Mouse (Mus musculus) erythroblast, embryonic 14.5 days (primary cell): ENCODE measurements around the gene Zfp467. TPM values are rescaled to one million over a fixed set of nuclear protein-coding genes. Genes with fewer than 3 reads are reported as not detected.
A peak's percentile ranks its signal among the peaks of the same experiment; 100 is the strongest.

ENCODE experiments used
- H3K27me3 ChIP-seq: 2 replicates; pipeline ENCODE4 v1.6.1; 2012; ENCODE audit warnings: inconsistent platforms; ENCODE audit not compliant: control insufficient read depth
- H3K36me3 ChIP-seq: 2 replicates; pipeline ENCODE4 v1.6.1; 2012; ENCODE audit warnings: mild to moderate bottlenecking, inconsistent platforms; ENCODE audit not compliant: control insufficient read depth
- H3K4me1 ChIP-seq: 2 replicates; pipeline ENCODE4 v1.6.1; 2012; ENCODE audit warnings: inconsistent platforms; ENCODE audit not compliant: control insufficient read depth
- H3K4me3 ChIP-seq: replicated peaks from 2 replicates; pipeline ENCODE3; 2012; ENCODE audit warnings: moderate library complexity, mild to moderate bottlenecking, inconsistent platforms
- H3K9me3 ChIP-seq: 2 replicates; pipeline ENCODE4 v1.6.1; 2012; ENCODE audit warnings: low read length, inconsistent platforms, mixed read lengths; ENCODE audit not compliant: control insufficient read depth
- GATA1 ChIP-seq: IDR thresholded peaks from 2 replicates; pipeline ENCODE4 v1.6.1; 2012; ENCODE audit warnings: low read length, inconsistent platforms, mixed read lengths
- TAL1 ChIP-seq: IDR thresholded peaks from 3 replicates; pipeline ENCODE4 v1.6.1; 2012; ENCODE audit warnings: low read length, inconsistent platforms, mixed read lengths
- polyA plus RNA-seq: library from polyadenylated mRNA; stranded (reverse); fragments of >175 nt; gene quantifications from 2 replicates; pipeline ENCODE4 v1.2.3, GENCODE M21; 2012

Zfp467 gene
- polyA plus RNA-seq, 1 experiment: 0.07 TPM

DNA sequence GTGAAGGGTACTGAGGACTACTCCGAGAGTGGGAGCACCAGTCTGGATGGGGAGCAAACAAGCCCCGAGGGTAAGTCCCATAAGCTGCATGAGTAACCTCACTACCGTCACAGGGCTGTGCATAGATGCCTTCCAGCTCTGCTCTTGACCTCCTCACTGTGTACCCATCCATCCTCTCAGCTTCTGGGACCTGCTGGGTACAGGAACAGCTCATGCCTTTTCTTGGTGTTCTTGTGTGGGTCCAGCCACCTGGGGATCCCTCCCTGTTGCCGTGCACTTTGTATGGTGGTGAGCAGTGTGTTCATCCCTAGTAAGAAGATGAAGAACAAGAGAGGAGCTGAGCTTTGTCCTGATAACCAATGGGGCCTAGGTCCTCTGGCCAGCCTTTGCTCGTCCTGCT lies 41.6 kb downstream of the Zfp467 start:
- Histone ChIP-seq H3K4me1 (no peaks in the 10 kb centered on the region), H3K27me3 (no peaks in the 10 kb centered on the region), H3K36me3 (no peaks in the 10 kb centered on the region; the same call in 1 of the 2 replicates), H3K9me3 (no peaks in the 10 kb centered on the region), H3K4me3 (no peak overlapping the region)
- TF ChIP-seq GATA1 (no peak), TAL1 (no peak)

GRCm38 (mm10) chr6:48399906-48400305 lies 45.7 kb downstream of the Zfp467 start:
- H3K4me3 ChIP-seq: no peak overlapping the region
- no peak for TF ChIP-seq GATA1
- no peaks in the 10 kb centered on the region; the same call in 1 of the 2 replicates for H3K36me3 ChIP-seq
- H3K9me3 ChIP-seq: no peaks in the 10 kb centered on the region
- no peaks in the 10 kb centered on the region for H3K27me3 ChIP-seq
- H3K4me1 ChIP-seq: peaks cover 10% of the 10 kb centered on the region

DNA sequence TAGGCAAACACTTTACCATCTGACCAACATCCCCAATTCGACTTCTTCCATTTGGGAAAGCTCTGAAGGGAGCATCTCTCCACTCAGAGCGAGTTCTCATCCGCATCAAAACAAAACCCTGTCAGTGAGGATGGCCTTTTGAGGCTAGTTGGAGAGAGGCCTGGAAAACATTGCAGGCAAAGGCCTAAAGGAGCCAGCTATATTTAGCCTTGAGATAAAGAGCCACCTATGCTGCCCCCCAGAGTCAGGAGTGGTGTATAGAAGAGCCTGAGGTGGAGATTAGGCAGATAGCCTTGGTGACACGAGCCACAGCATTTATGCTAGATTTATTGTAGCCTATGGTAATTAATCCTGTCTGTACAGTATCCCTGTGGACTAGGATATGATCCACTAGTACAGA lies 48.3 kb downstream of the Zfp467 start:
- peaks cover 10% of the 10 kb centered on the region for H3K4me1 ChIP-seq
- no peaks in the 10 kb centered on the region for H3K27me3 ChIP-seq
- H3K36me3 ChIP-seq: no peaks in the 10 kb centered on the region
- TF ChIP-seq GATA1: no peak
- no peak for TF ChIP-seq TAL1
- H3K9me3 ChIP-seq: no peaks in the 10 kb centered on the region
- no peak overlapping the region for H3K4me3 ChIP-seq

DNA sequence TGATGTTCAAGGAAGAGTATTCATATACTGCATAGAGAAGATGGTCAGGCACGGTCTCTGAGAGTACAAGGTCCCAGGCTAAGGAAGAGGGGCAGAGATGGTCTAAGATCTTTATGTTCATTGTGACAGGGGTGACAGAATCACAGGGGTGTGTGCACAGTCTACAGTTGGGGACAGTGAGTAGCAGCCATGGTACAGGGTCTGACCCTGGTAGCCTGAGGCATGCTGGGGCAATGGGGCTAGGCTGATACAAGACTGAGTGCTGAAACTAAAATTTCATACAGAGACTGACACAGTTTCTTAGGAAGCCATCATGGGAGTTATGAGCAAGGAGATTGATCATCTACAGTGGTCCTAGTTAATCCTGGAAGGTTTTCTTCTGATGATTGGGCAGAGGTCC lies 48.9 kb downstream of the Zfp467 start:
- Histone ChIP-seq H3K36me3 (no peaks in the 10 kb centered on the region), H3K4me1 (peaks cover 10% of the 10 kb centered on the region), H3K27me3 (no peaks in the 10 kb centered on the region), H3K4me3 (no peak overlapping the region), H3K9me3 (no peaks in the 10 kb centered on the region)
- TF ChIP-seq TAL1: no peak
- no peak for TF ChIP-seq GATA1

DNA sequence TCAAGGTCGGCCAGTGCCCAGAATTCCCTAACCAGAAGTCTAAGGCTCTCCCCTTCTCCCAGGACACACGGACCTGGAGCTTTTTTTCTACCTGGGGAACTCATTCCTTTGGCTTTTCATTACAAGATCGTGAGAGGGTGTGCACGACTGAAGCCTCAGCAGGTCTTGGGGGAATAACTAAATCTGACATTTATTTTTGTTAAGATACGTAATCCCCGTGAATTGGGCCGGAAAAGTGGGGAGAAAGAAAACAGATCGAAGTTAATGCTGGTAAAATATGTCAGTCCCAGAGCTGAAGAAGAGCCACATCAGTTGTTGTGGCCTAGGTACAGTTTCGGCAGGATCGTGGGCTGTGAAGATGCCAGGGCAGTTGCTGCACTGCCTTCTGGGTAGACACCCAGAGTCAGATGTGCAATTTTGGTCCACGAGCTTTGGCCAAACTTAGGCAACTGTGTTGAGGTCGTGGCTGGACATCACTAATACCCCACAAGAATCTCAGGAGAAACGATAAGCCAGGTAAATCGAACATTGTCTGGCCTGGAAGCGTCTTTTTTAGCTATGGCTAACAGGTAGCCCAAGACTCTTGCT lies 49.5 kb downstream of the Zfp467 start:
- TF ChIP-seq GATA1 (no peak), TAL1 (no peak)

GRCm38 (mm10) chr6:48395105-48396007 lies 50.3 kb downstream of the Zfp467 start, which contains the start of gene Krba1:
Gene Krba1, plus strand, starts transcription at chr6:48395586.
- TF ChIP-seq TAL1: no peak
- no peak for TF ChIP-seq GATA1
- Histone ChIP-seq H3K4me3 (peak within 1 kb of the TSS; percentile 72), H3K9me3 (no peaks in the 10 kb centered on the region), H3K27me3 (no peaks in the 10 kb centered on the region), H3K36me3 (no peaks in the 10 kb centered on the region), H3K4me1 (peaks cover 10% of the 10 kb centered on the region)

More for the DNA sequence above, 49.5 kb downstream of the Zfp467 start:
- Histone ChIP-seq H3K36me3 (no peaks in the 10 kb centered on the region), H3K4me3 (peak overlapping the region; percentile 72), H3K27me3 (no peaks in the 10 kb centered on the region), H3K9me3 (no peaks in the 10 kb centered on the region), H3K4me1 (peaks cover 10% of the 10 kb centered on the region)

DNA sequence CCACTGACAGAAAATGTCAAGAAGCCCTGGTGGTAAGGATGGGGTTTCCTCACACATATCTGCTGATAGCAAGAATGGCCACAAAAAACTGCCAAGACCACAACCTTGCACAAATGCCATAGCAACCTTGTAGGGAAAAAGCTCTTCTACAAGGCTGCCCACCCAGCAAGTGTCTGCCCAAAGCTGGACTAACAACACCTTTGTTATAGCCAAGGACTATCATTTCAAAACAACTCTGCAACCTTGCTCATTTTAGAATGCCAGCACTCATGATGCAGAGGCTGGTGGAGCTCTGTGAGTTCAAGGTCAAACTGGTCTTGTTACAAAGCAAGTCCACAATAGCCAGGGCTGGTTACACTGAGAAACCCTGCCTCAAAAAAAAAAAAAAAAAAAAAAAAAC lies 51.8 kb downstream of the Zfp467 start:
- H3K27me3 ChIP-seq: no peaks in the 10 kb centered on the region
- H3K4me1 ChIP-seq: peaks cover 10% of the 10 kb centered on the region
- no peak overlapping the region for H3K4me3 ChIP-seq
- H3K36me3 ChIP-seq: no peaks in the 10 kb centered on the region
- TF ChIP-seq TAL1 (no peak), GATA1 (no peak)
- H3K9me3 ChIP-seq: no peaks in the 10 kb centered on the region

DNA sequence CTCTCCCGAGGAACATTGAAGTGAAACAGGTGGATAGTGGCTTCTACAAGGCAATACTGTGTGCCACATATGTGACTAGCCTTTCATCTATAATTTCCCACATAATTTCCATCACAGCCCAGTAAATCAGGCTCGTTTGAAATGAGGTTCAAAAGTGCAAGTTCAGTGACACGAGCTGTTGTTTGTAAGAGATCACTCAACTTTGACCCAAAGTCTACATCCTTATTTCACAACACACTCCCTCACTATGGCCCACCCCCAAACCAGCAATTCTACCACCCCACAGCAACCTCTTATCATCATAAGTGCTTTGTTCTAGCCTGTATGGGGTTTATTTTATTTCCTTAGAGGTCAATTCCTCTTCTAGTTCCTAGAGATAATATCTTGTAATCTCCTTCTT lies 57.4 kb downstream of the Zfp467 start:
- H3K9me3 ChIP-seq: no peaks in the 10 kb centered on the region
- no peak for TF ChIP-seq TAL1
- TF ChIP-seq GATA1: no peak
- H3K27me3 ChIP-seq: no peaks in the 10 kb centered on the region
- no peaks in the 10 kb centered on the region for H3K4me1 ChIP-seq
- H3K36me3 ChIP-seq: no peaks in the 10 kb centered on the region
- H3K4me3 ChIP-seq: no peak overlapping the region

Other genes starting within 250 kb of the Zfp467 start
- gene Krba1, start 50.2 kb downstream of the Zfp467 start, polyA plus RNA-seq: 0.06 and 0.11 TPM in 2 replicates
- not detected in 2 replicates for gene Sspo, start 2.4 kb upstream of the Zfp467 start, polyA plus RNA-seq
- 0.06 TPM in 1 of 2 replicates, not detected in the other for gene Atp6v0e2, start 91.8 kb upstream of the Zfp467 start, polyA plus RNA-seq
- 0.05 and 0.27 TPM in 2 replicates for gene Lrrc61, start 109.0 kb upstream of the Zfp467 start, polyA plus RNA-seq
- gene Rarres2, start 127.0 kb upstream of the Zfp467 start, polyA plus RNA-seq: 0.07 TPM in 1 of 2 replicates, not detected in the other
- gene Gm45021, start 143.8 kb upstream of the Zfp467 start, polyA plus RNA-seq: not detected in 2 replicates
- gene Repin1, start 148.1 kb upstream of the Zfp467 start, polyA plus RNA-seq: 0.06 and 0.15 TPM in 2 replicates
- not detected in 2 replicates for gene Gm44965, start 148.1 kb upstream of the Zfp467 start, polyA plus RNA-seq
- gene Zfp775, start 156.2 kb upstream of the Zfp467 start, polyA plus RNA-seq: 0.03 TPM in 2 replicates
- gene AI854703, start 180.9 kb upstream of the Zfp467 start, polyA plus RNA-seq: 0.02 TPM in 1 of 2 replicates, not detected in the other
- not detected in 2 replicates for gene Gimap8, start 201.4 kb upstream of the Zfp467 start, polyA plus RNA-seq
- gene Gimap9, start 230.3 kb upstream of the Zfp467 start, polyA plus RNA-seq: 0.05 TPM in 1 of 2 replicates, not detected in the other
- not detected in 2 replicates for gene Gimap4, start 238.7 kb upstream of the Zfp467 start, polyA plus RNA-seq